Mouse (Mus musculus): Measurements from ENCODE around the gene Gm3183. TPM values are rescaled to one million over a fixed set of nuclear protein-coding genes. Genes with fewer than 3 reads are reported as not detected.
"Not testable (repeated sequence)": the region's sequence is repeated elsewhere in the genome, so short reads cannot be mapped to it uniquely, and the experiment has no call there.

Gm3183 gene
- not detected for total RNA-seq (2021)
- long read RNA-seq, result 0 reads

DNA sequence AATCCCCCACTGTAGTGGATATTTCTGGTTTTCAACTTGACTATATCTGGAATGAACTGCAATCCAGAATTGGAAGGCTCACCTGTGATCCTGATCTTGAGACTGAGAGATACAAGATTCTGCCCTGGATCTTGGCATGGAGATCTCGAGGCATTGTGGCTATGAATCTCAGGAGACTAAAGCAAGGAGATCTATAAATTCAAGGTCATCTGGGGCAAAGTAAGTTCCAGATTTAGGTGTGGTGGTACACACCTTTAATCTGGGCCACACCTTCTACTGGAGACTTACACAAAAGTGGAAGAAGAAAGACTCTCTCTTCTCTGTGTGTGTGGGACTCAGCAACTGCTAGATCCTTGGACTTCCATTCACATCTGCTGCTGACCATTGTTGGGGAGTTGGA, at the start of gene Gm3183:
Gene Gm3183 (plus strand): TSS at position 301 of the 400 bp plus-strand sequence.
- DNase-seq (ENCODE audit: low spot score in 2 of 2), result not testable (repeated sequence)

Other genes with a start within 250 kb of the Gm3183 start
- gene Gm3147, start 249.1 kb upstream of the Gm3183 start, total RNA-seq (2021), result not detected
- not detected for gene Gm6509, start 241.5 kb upstream of the Gm3183 start, total RNA-seq (2021)
- not detected for gene Gm6205, start 217.1 kb upstream of the Gm3183 start, total RNA-seq (2021)
- gene Gm6367, start 123.2 kb downstream of the Gm3183 start, total RNA-seq (2021), result not detected
- not detected for gene Gm7942, start 241.5 kb downstream of the Gm3183 start, total RNA-seq (2021)